Mouse (Mus musculus) left cerebral cortex, postnatal 14 days (tissue): Measurements from ENCODE around the gene Camkv. TPM values are rescaled to one million over a fixed set of nuclear protein-coding genes. Genes with fewer than 3 reads are reported as not detected.
A peak's percentile ranks its signal among the peaks of the same experiment; 100 is the strongest.

Experiments
- DNase-seq, 2 experiments: peaks; one replicate each; pipeline ENCODE4 v3.0.0; 2021 to 2022; ENCODE audit warnings: low spot score in 2 of 2, mixed read lengths in 1 of 2
- intact Hi-C: fragments of 180-260 bp; cut with DNase I; formaldehyde crosslinking; loops from one replicate; pipeline ENCODE4 v1.15.1; 2025
- total RNA-seq, 2 experiments: library from RNA; stranded (reverse); gene quantifications; 2 replicates each; pipeline ENCODE4 v1.2.3; 2021

Camkv gene
- total RNA-seq, 2 experiments from 2014 or later = 382 to 398 TPM

- peak; percentile 50 to 69 for DNase-seq
- intact Hi-C loops = no loop called here
Observed at GRCm38 (mm10) chr9:107917895-107918608, 17.4 kb upstream of the Camkv start.

GRCm38 (mm10) chr9:107918884-107919283 is 16.6 kb upstream of the Camkv start:
- no peak for DNase-seq
- intact Hi-C loops = no loop called here

GRCm38 (mm10) chr9:107919441-107919840 is 16.0 kb upstream of the Camkv start:
- no peak for DNase-seq
- intact Hi-C loops = no loop called here

- no peak for DNase-seq
- intact Hi-C loops = no loop called here
Observed at GRCm38 (mm10) chr9:107923021-107923420, 12.5 kb upstream of the Camkv start.

- intact Hi-C loops = no loop called here
Observed at GRCm38 (mm10) chr9:107923956-107924355, 11.5 kb upstream of the Camkv start.

GRCm38 (mm10) chr9:107925251-107925650 is 10.2 kb upstream of the Camkv start:
- intact Hi-C loops = no loop called here
- DNase-seq = no peak

More at GRCm38 (mm10) chr9:107923956-107924355, 11.5 kb upstream of the Camkv start:
- no peak for DNase-seq

- intact Hi-C loops = no loop called here
Observed at GRCm38 (mm10) chr9:107926920-107927420, 8.5 kb upstream of the Camkv start.

GRCm38 (mm10) chr9:107927749-107928148 is 7.7 kb upstream of the Camkv start:
- intact Hi-C loops = no loop called here
- DNase-seq = peak; percentile 46 to 78

More at GRCm38 (mm10) chr9:107926920-107927420, 8.5 kb upstream of the Camkv start:
- DNase-seq = no peak

GRCm38 (mm10) chr9:107928169-107928568 is 7.3 kb upstream of the Camkv start, which contains the start of gene Actl11:
TSS of gene Actl11 (plus strand) at chr9:107928469.
- DNase-seq = no peak
- intact Hi-C loops = no loop called here

- intact Hi-C loops = no loop called here
- DNase-seq = no peak
Observed at GRCm38 (mm10) chr9:107932221-107932620, 3.3 kb upstream of the Camkv start.

GRCm38 (mm10) chr9:107934146-107934545 is 1.3 kb upstream of the Camkv start:
- DNase-seq = peak; percentile 59 to 94
- intact Hi-C loops = no loop called here

- intact Hi-C loops = no loop called here
- peak; percentile 59 to 77 for DNase-seq
Observed at GRCm38 (mm10) chr9:107935790-107936214, 328 bp downstream of the Camkv start.

GRCm38 (mm10) chr9:107936215-107936822 is 845 bp downstream of the Camkv start:
- intact Hi-C loops = no loop called here
- peak; percentile 64 to 80 for DNase-seq

- DNase-seq = no peak
- intact Hi-C loops = no loop called here
Observed at GRCm38 (mm10) chr9:107936831-107937230, 1.4 kb downstream of the Camkv start.

GRCm38 (mm10) chr9:107947241-107948194 is 12.0 kb downstream of the Camkv start:
- intact Hi-C loops = no loop called here
- no peak for DNase-seq

GRCm38 (mm10) chr9:107949184-107949921 is 13.9 kb downstream of the Camkv start:
- intact Hi-C loops = no loop called here
- DNase-seq = no peak

- intact Hi-C loops = no loop called here
- DNase-seq = no peak
Observed at GRCm38 (mm10) chr9:107949922-107950235, 14.4 kb downstream of the Camkv start, which contains the start of gene Traip. TSS of gene Traip (plus strand) at chr9:107950136.

- intact Hi-C loops = no loop called here
- DNase-seq = peak; percentile 92 to 94
Observed at GRCm38 (mm10) chr9:107950460-107951355, 15.2 kb downstream of the Camkv start.
